Comparison of ENCODE assay signal across 8 mouse cellular contexts in genomic region chr3:28781848-28782247, GRCm38 (mm10). TPM values are rescaled to one million over a fixed set of nuclear protein-coding genes. Genes with fewer than 3 reads are reported as not detected.
DNase-seq lines count a peak whose midpoint lies in the region; ATAC-seq and TF ChIP-seq lines count a peak whose summit lies in the region.

No protein-coding gene starts in this region.

- DNase-seq in kidney, postnatal 0 days (ENCODE audit: low spot score): no peak
- DNase-seq in kidney, postnatal 25 days: no peak
- DNase-seq in right cerebral cortex, postnatal 14 days: no peak
- DNase-seq in left cerebral cortex, postnatal 14 days (ENCODE audit: low spot score in 2 of 2): no peak
- DNase-seq in urinary bladder, adult 2 months (ENCODE audit: low spot score): no peak

- no peak for TF ChIP-seq CTCF in kidney, postnatal 0 days (IDR thresholded peaks at IDR 0.05; ENCODE audit: low read depth)

- no peaks in the 10 kb centered on the region for H3K36me3 ChIP-seq in kidney, postnatal 0 days (ENCODE audit: insufficient read depth, low read length)
- H3K36me3 ChIP-seq in embryonic facial prominence, embryonic 12.5 days: no peaks in the 10 kb centered on the region
- no peaks in the 10 kb centered on the region for H3K36me3 ChIP-seq in intestine, embryonic 15.5 days
- no peaks in the 10 kb centered on the region for H3K36me3 ChIP-seq in neural tube, embryonic 13.5 days

- peak overlapping the region; percentile 73 for H3K9ac ChIP-seq in kidney, postnatal 0 days (ENCODE audit: low read depth, low read length)
- peak overlapping the region; percentile 73 for H3K9ac ChIP-seq in embryonic facial prominence, embryonic 12.5 days
- H3K9ac ChIP-seq in intestine, embryonic 15.5 days: peak overlapping the region; percentile 69
- peak overlapping the region; percentile 82 for H3K9ac ChIP-seq in neural tube, embryonic 13.5 days

- intact Hi-C loops in left cerebral cortex, postnatal 14 days (cut with DNase I): no loop called here

- peaks cover 4% of the 10 kb centered on the region; the same call in 1 of the 2 replicates for H3K4me1 ChIP-seq in kidney, postnatal 0 days (replicated peaks; ENCODE audit: insufficient read depth, low read length)
- H3K4me1 ChIP-seq in embryonic facial prominence, embryonic 12.5 days: 0 out of 2 replicates have a peak, but pooled peaks cover 4% of the 10 kb centered on the region
- H3K4me1 ChIP-seq in intestine, embryonic 15.5 days (replicated peaks): peaks cover 4% of the 10 kb centered on the region; the same call in 1 of the 2 replicates
- peaks cover 15% of the 10 kb centered on the region for H3K4me1 ChIP-seq in neural tube, embryonic 13.5 days (replicated peaks)

- H3K27ac ChIP-seq in kidney, postnatal 0 days: no peak overlapping the region
- no peak overlapping the region for H3K27ac ChIP-seq in embryonic facial prominence, embryonic 12.5 days
- H3K27ac ChIP-seq in intestine, embryonic 15.5 days: no peak overlapping the region
- H3K27ac ChIP-seq in neural tube, embryonic 13.5 days (replicated peaks): no peak overlapping the region

- 21% methylated on average over 14 of the region's 14 CpGs for WGBS in kidney, postnatal 0 days
- WGBS in embryonic facial prominence, embryonic 12.5 days: 17% methylated on average over 14 of the region's 14 CpGs
- 28% methylated on average over 14 of the region's 14 CpGs for WGBS in intestine, embryonic 15.5 days
- 19% methylated on average over 14 of the region's 14 CpGs for WGBS in neural tube, embryonic 13.5 days

- no peak for ATAC-seq in kidney, postnatal 0 days (replicated peaks; ENCODE audit: low FRiP score, low read depth)
- ATAC-seq in embryonic facial prominence, embryonic 12.5 days (ENCODE audit: insufficient number of reproducible peaks, insufficient read depth, low FRiP score, low TSS enrichment): no peak
- no peak for ATAC-seq in intestine, embryonic 15.5 days
- ATAC-seq in neural tube, embryonic 13.5 days (ENCODE audit: low read depth): no peak

- no peaks in the 10 kb centered on the region for H3K9me3 ChIP-seq in kidney, postnatal 0 days (replicated peaks; ENCODE audit: low read length)
- H3K9me3 ChIP-seq in embryonic facial prominence, embryonic 12.5 days: no peaks in the 10 kb centered on the region
- no peaks in the 10 kb centered on the region for H3K9me3 ChIP-seq in intestine, embryonic 15.5 days
- no peaks in the 10 kb centered on the region for H3K9me3 ChIP-seq in neural tube, embryonic 13.5 days

- no peaks in the 10 kb centered on the region for H3K27me3 ChIP-seq in kidney, postnatal 0 days (ENCODE audit: insufficient read depth, low read length)
- no peaks in the 10 kb centered on the region for H3K27me3 ChIP-seq in embryonic facial prominence, embryonic 12.5 days
- no peaks in the 10 kb centered on the region for H3K27me3 ChIP-seq in intestine, embryonic 15.5 days (replicated peaks)
- no peaks in the 10 kb centered on the region; the same call in 1 of the 2 replicates for H3K27me3 ChIP-seq in neural tube, embryonic 13.5 days

- peak overlapping the region; percentile 100 for H3K4me2 ChIP-seq in kidney, postnatal 0 days (ENCODE audit: low read length)
- peak overlapping the region; percentile 96 for H3K4me2 ChIP-seq in embryonic facial prominence, embryonic 12.5 days (replicated peaks)
- H3K4me2 ChIP-seq in intestine, embryonic 15.5 days (replicated peaks): peak overlapping the region; percentile 99
- peak overlapping the region; percentile 98 for H3K4me2 ChIP-seq in neural tube, embryonic 13.5 days

- H3K4me3 ChIP-seq in kidney, postnatal 0 days (replicated peaks; ENCODE audit: low read depth, low read length): peak overlapping the region; percentile 74
- peak overlapping the region; percentile 79 for H3K4me3 ChIP-seq in embryonic facial prominence, embryonic 12.5 days
- peak overlapping the region; percentile 68 for H3K4me3 ChIP-seq in intestine, embryonic 15.5 days (replicated peaks)
- H3K4me3 ChIP-seq in neural tube, embryonic 13.5 days: peak overlapping the region; percentile 76

RNA-seq across cellular contexts. Expression of gene Eif5a2, which starts 0.8 kb away (rescaled TPM):
- polyA plus RNA-seq in kidney, postnatal 0 days (2015; fragmentation: Nextera tagmentation; extraction: Ambion mirVana): 8.7 and 9.0 TPM in 2 replicates
- 11.1 and 11.3 TPM in 2 replicates for polyA plus RNA-seq in embryonic facial prominence, embryonic 12.5 days (2016; fragmentation: Nextera tagmentation; extraction: Ambion mirVana)
- polyA plus RNA-seq in intestine, embryonic 15.5 days (2015; fragmentation: Nextera tagmentation; extraction: Ambion mirVana): 3.8 and 4.9 TPM in 2 replicates
- 11.4 and 11.8 TPM in 2 replicates for polyA plus RNA-seq in neural tube, embryonic 13.5 days (2015; fragmentation: Nextera tagmentation; extraction: Ambion mirVana)
- 10 to 100 TPM; 19.1 to 20.8 TPM for total RNA-seq in left cerebral cortex, postnatal 14 days (2021)
- polyA plus RNA-seq in urinary bladder, adult 2 months (2012; rRNA removed): 4.7 and 5.0 TPM in 2 replicates

RNA-seq across cellular contexts. Expression of gene Rpl22l1, which starts 23.4 kb away (rescaled TPM):
- 606 and 757 TPM in 2 replicates for polyA plus RNA-seq in kidney, postnatal 0 days (2015; fragmentation: Nextera tagmentation; extraction: Ambion mirVana)
- 439 and 450 TPM in 2 replicates for polyA plus RNA-seq in embryonic facial prominence, embryonic 12.5 days (2016; fragmentation: Nextera tagmentation; extraction: Ambion mirVana)
- 398 and 497 TPM in 2 replicates for polyA plus RNA-seq in intestine, embryonic 15.5 days (2015; fragmentation: Nextera tagmentation; extraction: Ambion mirVana)
- polyA plus RNA-seq in neural tube, embryonic 13.5 days (2015; fragmentation: Nextera tagmentation; extraction: Ambion mirVana): 273 and 274 TPM in 2 replicates
- 100 to 1,000 TPM; 186 to 192 TPM for total RNA-seq in left cerebral cortex, postnatal 14 days (2021)
- 222 and 228 TPM in 2 replicates for polyA plus RNA-seq in urinary bladder, adult 2 months (2012; rRNA removed)
